Mouse (Mus musculus): ENCODE measurements at regions not wholly inside any gene's neighbourhood (a gene's known extent, or its start where the extent isn't known, plus 50 kb on each side); places are given as distances from the start of the nearest gene placed in this dataset.

GRCm38 (mm10) chr6:99857411-99857810 lies 131.2 kb upstream of the Prok2 start:
- no peaks in the 10 kb centered on the region for H3K9me3 ChIP-seq
- H3K4me3 ChIP-seq = no peak overlapping the region
- no peaks in the 10 kb centered on the region for H3K36me3 ChIP-seq
- no peaks in the 10 kb centered on the region for H3K4me1 ChIP-seq (replicated peaks)
- no peaks in the 10 kb centered on the region; the same call in 1 of the 2 replicates for H3K27me3 ChIP-seq
- WGBS = 84% methylated on average over 6 of the region's 6 CpGs
- H3K4me2 ChIP-seq = no peak overlapping the region
- no peak overlapping the region for H3K9ac ChIP-seq
- H3K27ac ChIP-seq (replicated peaks) = no peak overlapping the region
- no peak for ATAC-seq (ENCODE audit: low read depth)

GRCm38 (mm10) chr6:99853716-99854115 lies 127.5 kb upstream of the Prok2 start:
- Histone ChIP-seq H3K36me3 (no peaks in the 10 kb centered on the region), H3K4me1 (replicated peaks) (no peaks in the 10 kb centered on the region), H3K4me2 (no peak overlapping the region), H3K9ac (no peak overlapping the region), H3K27me3 (peaks cover 8% of the 10 kb centered on the region), H3K9me3 (no peaks in the 10 kb centered on the region), H3K27ac (replicated peaks) (no peak overlapping the region), H3K4me3 (no peak overlapping the region)
- WGBS = 37% methylated on average over 3 of the region's 3 CpGs
- no peak for ATAC-seq (ENCODE audit: low read depth)

GRCm38 (mm10) chr6:99850706-99851105 lies 124.5 kb upstream of the Prok2 start:
- WGBS = 83% methylated on average over 1 of the region's 1 CpGs
- Histone ChIP-seq H3K9ac (no peak overlapping the region), H3K27me3 (peaks cover 8% of the 10 kb centered on the region; the same call in 1 of the 2 replicates), H3K36me3 (no peaks in the 10 kb centered on the region), H3K4me2 (no peak overlapping the region), H3K27ac (replicated peaks) (no peak overlapping the region), H3K4me1 (replicated peaks) (peaks cover under 1% of the 10 kb centered on the region; the same call in 1 of the 2 replicates), H3K4me3 (no peak overlapping the region), H3K9me3 (no peaks in the 10 kb centered on the region)
- ATAC-seq (ENCODE audit: low read depth) = no peak

GRCm38 (mm10) chr6:99845508-99845846 lies 119.3 kb upstream of the Prok2 start:
- ATAC-seq (ENCODE audit: low read depth) = peak; percentile 30; the same call in 1 of the 2 replicates
- Histone ChIP-seq H3K27me3 (peaks cover 21% of the 10 kb centered on the region; the same call in 1 of the 2 replicates), H3K4me3 (no peak overlapping the region), H3K36me3 (no peaks in the 10 kb centered on the region), H3K9ac (no peak overlapping the region), H3K4me2 (no peak overlapping the region), H3K9me3 (no peaks in the 10 kb centered on the region), H3K27ac (replicated peaks) (no peak overlapping the region), H3K4me1 (replicated peaks) (peaks cover 24% of the 10 kb centered on the region)
- WGBS = 19% methylated on average over 4 of the region's 4 CpGs

- 0 out of 2 replicates have a peak, but pooled peaks have one; percentile 38 for ATAC-seq (ENCODE audit: low read depth)
- Histone ChIP-seq H3K4me3 (no peak overlapping the region), H3K36me3 (no peaks in the 10 kb centered on the region), H3K9me3 (no peaks in the 10 kb centered on the region), H3K9ac (no peak overlapping the region), H3K27me3 (peaks cover 21% of the 10 kb centered on the region; the same call in 1 of the 2 replicates), H3K4me1 (replicated peaks) (peaks cover 24% of the 10 kb centered on the region), H3K27ac (replicated peaks) (no peak overlapping the region), H3K4me2 (no peak overlapping the region)
- WGBS = 20% methylated on average over 4 of the region's 4 CpGs
These were observed 118.7 kb upstream of the Prok2 start for GRCm38 (mm10) chr6:99844775-99845507.

GRCm38 (mm10) chr6:99843507-99843906 lies 117.3 kb upstream of the Prok2 start:
- Histone ChIP-seq H3K36me3 (no peaks in the 10 kb centered on the region), H3K27ac (replicated peaks) (no peak overlapping the region), H3K4me2 (no peak overlapping the region), H3K4me3 (no peak overlapping the region), H3K4me1 (replicated peaks) (peaks cover 24% of the 10 kb centered on the region), H3K9me3 (no peaks in the 10 kb centered on the region), H3K27me3 (peaks cover 12% of the 10 kb centered on the region; the same call in 1 of the 2 replicates), H3K9ac (no peak overlapping the region)
- ATAC-seq (ENCODE audit: low read depth) = 0 out of 2 replicates have a peak, but pooled peaks have one; percentile 25
- 44% methylated on average over 3 of the region's 3 CpGs for WGBS

GRCm38 (mm10) chr6:99842723-99843122 lies 116.5 kb upstream of the Prok2 start:
- ATAC-seq (ENCODE audit: low read depth) = no peak
- H3K27me3 ChIP-seq = peaks cover 12% of the 10 kb centered on the region; the same call in 1 of the 2 replicates
- no peaks in the 10 kb centered on the region for H3K9me3 ChIP-seq
- H3K4me2 ChIP-seq = no peak overlapping the region
- no peaks in the 10 kb centered on the region for H3K36me3 ChIP-seq
- no peak overlapping the region for H3K4me3 ChIP-seq
- no peak overlapping the region for H3K9ac ChIP-seq
- peaks cover 24% of the 10 kb centered on the region for H3K4me1 ChIP-seq (replicated peaks)
- no peak overlapping the region for H3K27ac ChIP-seq (replicated peaks)

- ATAC-seq (ENCODE audit: low read depth) = no peak
- no peak overlapping the region for H3K4me2 ChIP-seq
- WGBS = 82% methylated on average over 6 of the region's 6 CpGs
These were observed 114.6 kb upstream of the Prok2 start for GRCm38 (mm10) chr6:99840823-99841222.

GRCm38 (mm10) chr6:99833323-99833722 lies 107.1 kb upstream of the Prok2 start:
- Histone ChIP-seq H3K36me3 (no peaks in the 10 kb centered on the region), H3K4me3 (no peak overlapping the region), H3K27me3 (peaks cover 3% of the 10 kb centered on the region; the same call in 1 of the 2 replicates), H3K4me2 (no peak overlapping the region), H3K27ac (replicated peaks) (no peak overlapping the region), H3K9me3 (no peaks in the 10 kb centered on the region), H3K4me1 (replicated peaks) (peaks cover 13% of the 10 kb centered on the region; the same call in 1 of the 2 replicates), H3K9ac (no peak overlapping the region)
- peak; percentile 75 for ATAC-seq (ENCODE audit: low read depth)
- WGBS = 29% methylated on average over 3 of the region's 3 CpGs

More at GRCm38 (mm10) chr6:99840823-99841222, 114.6 kb upstream of the Prok2 start:
- H3K27ac ChIP-seq (replicated peaks) = no peak overlapping the region
- peaks cover 12% of the 10 kb centered on the region; the same call in 1 of the 2 replicates for H3K27me3 ChIP-seq
- H3K4me3 ChIP-seq = no peak overlapping the region
- no peaks in the 10 kb centered on the region for H3K9me3 ChIP-seq
- peaks cover 24% of the 10 kb centered on the region for H3K4me1 ChIP-seq (replicated peaks)
- H3K9ac ChIP-seq = no peak overlapping the region
- no peaks in the 10 kb centered on the region for H3K36me3 ChIP-seq

- H3K4me2 ChIP-seq = no peak overlapping the region
- H3K9me3 ChIP-seq = no peaks in the 10 kb centered on the region
- peaks cover 18% of the 10 kb centered on the region for H3K4me1 ChIP-seq (replicated peaks)
- 94% methylated on average over 5 of the region's 5 CpGs for WGBS
- H3K36me3 ChIP-seq = no peaks in the 10 kb centered on the region
- no peak overlapping the region for H3K27ac ChIP-seq (replicated peaks)
- peaks cover 8% of the 10 kb centered on the region; the same call in 1 of the 2 replicates for H3K27me3 ChIP-seq
- no peak overlapping the region for H3K4me3 ChIP-seq
- H3K9ac ChIP-seq = no peak overlapping the region
- ATAC-seq (ENCODE audit: low read depth) = no peak
These were observed 101.4 kb upstream of the Prok2 start for GRCm38 (mm10) chr6:99827625-99828024.

- 29% methylated on average over 6 of the region's 6 CpGs for WGBS
- no peaks in the 10 kb centered on the region for H3K36me3 ChIP-seq
These were observed 98.6 kb upstream of the Prok2 start for GRCm38 (mm10) chr6:99824808-99825207.

GRCm38 (mm10) chr6:99822471-99822870 lies 96.3 kb upstream of the Prok2 start:
- Histone ChIP-seq H3K4me1 (replicated peaks) (peaks cover 23% of the 10 kb centered on the region), H3K36me3 (no peaks in the 10 kb centered on the region), H3K27me3 (peaks cover 22% of the 10 kb centered on the region), H3K9ac (no peak overlapping the region), H3K4me3 (no peak overlapping the region), H3K4me2 (no peak overlapping the region), H3K27ac (replicated peaks) (no peak overlapping the region), H3K9me3 (no peaks in the 10 kb centered on the region)
- no peak for ATAC-seq (ENCODE audit: low read depth)
- WGBS = 71% methylated on average over 2 of the region's 2 CpGs

More at GRCm38 (mm10) chr6:99824808-99825207, 98.6 kb upstream of the Prok2 start:
- no peak overlapping the region for H3K9ac ChIP-seq
- 0 out of 2 replicates have a peak, but pooled peaks cover 9% of the 10 kb centered on the region for H3K27me3 ChIP-seq
- no peak overlapping the region for H3K4me2 ChIP-seq
- H3K4me1 ChIP-seq (replicated peaks) = peaks cover 16% of the 10 kb centered on the region
- H3K27ac ChIP-seq (replicated peaks) = no peak overlapping the region
- H3K4me3 ChIP-seq = no peak overlapping the region
- ATAC-seq (ENCODE audit: low read depth) = peak; percentile 69; the same call in 1 of the 2 replicates
- no peaks in the 10 kb centered on the region for H3K9me3 ChIP-seq

Data from neural tube, embryonic 13.5 days (tissue).